Mouse (Mus musculus) layer of hippocampus, adult 2 months (tissue): Measurements from ENCODE around the gene Crb3. TPM values are rescaled to one million over a fixed set of nuclear protein-coding genes. Genes with fewer than 3 reads are reported as not detected.
A peak's percentile ranks its signal among the peaks of the same experiment; 100 is the strongest.
"Not testable (repeated sequence)": the region's sequence is repeated elsewhere in the genome, so short reads cannot be mapped to it uniquely, and the experiment has no call there.

Source experiments
- DNase-seq, 2 experiments: peaks; one replicate each; pipeline ENCODE4 v3.0.0; 2022; ENCODE audit warnings: low spot score in 2 of 2
- H3K27ac ChIP-seq: fragments of 200-600 bp; 2 replicates; pipeline ENCODE4 v1.8.1; 2022
- H3K4me3 ChIP-seq: fragments of 200-600 bp; 2 replicates; pipeline ENCODE4 v1.8.1; 2022; ENCODE audit warnings: mild to moderate bottlenecking
- CTCF ChIP-seq: fragments of 200-600 bp; conservative IDR thresholded peaks from 2 replicates; pipeline ENCODE4 v1.8.1; 2022; ENCODE audit warnings: antibody characterized with exemption, mild to moderate bottlenecking, moderate library complexity
- total RNA-seq, 2 experiments: library from RNA; stranded (reverse); gene quantifications; 2 replicates each; pipeline ENCODE4 v1.2.3; 2021

Crb3 gene
- total RNA-seq, 2 experiments from 2014 or later: 0.64 TPM; not detected in 1

- H3K27ac ChIP-seq: no peak within 1 kb of the TSS
- no peak within 1 kb of the TSS for H3K4me3 ChIP-seq
- TF ChIP-seq CTCF: no peak
- no peak for DNase-seq
Observed at GRCm38 (mm10) chr17:57041554-57041953, 17.4 kb upstream of the Crb3 start, which contains the start of gene Slc25a41. TSS of gene Slc25a41 (minus strand) at chr17:57041654.

- H3K4me3 ChIP-seq: no peak overlapping the region
- DNase-seq: no peak
- no peak overlapping the region for H3K27ac ChIP-seq
- TF ChIP-seq CTCF: no peak
Observed at GRCm38 (mm10) chr17:57047406-57047805, 11.5 kb upstream of the Crb3 start.

GRCm38 (mm10) chr17:57048816-57049215, 10.1 kb upstream of the Crb3 start:
- no peak for DNase-seq
- H3K27ac ChIP-seq: no peak overlapping the region
- H3K4me3 ChIP-seq: no peak overlapping the region
- no peak for TF ChIP-seq CTCF

- DNase-seq, H3K4me3 ChIP-seq, H3K27ac ChIP-seq: not testable (repeated sequence)
- TF ChIP-seq CTCF: peak; percentile 46
Observed at GRCm38 (mm10) chr17:57051679-57052078, 7.2 kb upstream of the Crb3 start.

GRCm38 (mm10) chr17:57056246-57056645, 2.7 kb upstream of the Crb3 start:
- no peak for TF ChIP-seq CTCF
- no peak for DNase-seq
- Histone ChIP-seq H3K4me3 (no peak overlapping the region), H3K27ac (no peak overlapping the region)

- no peak for TF ChIP-seq CTCF
- peak within 1 kb of the TSS; percentile 85 for H3K4me3 ChIP-seq
- DNase-seq: peak; percentile 75 to 83
Observed at GRCm38 (mm10) chr17:57059486-57059977, 627 bp downstream of the Crb3 start, which contains the start of gene Slc25a23. TSS of gene Slc25a23 (minus strand) at chr17:57059863.

GRCm38 (mm10) chr17:57060231-57060801, 1.4 kb downstream of the Crb3 start:
- peak; percentile 94 to 95 for DNase-seq
- Histone ChIP-seq H3K27ac (peak overlapping the region; percentile 97), H3K4me3 (peak overlapping the region; percentile 85)
- TF ChIP-seq CTCF: peak; percentile 87

More at GRCm38 (mm10) chr17:57059486-57059977, 627 bp downstream of the Crb3 start, which contains the start of gene Slc25a23:
- H3K27ac ChIP-seq: peak within 1 kb of the TSS; percentile 97

GRCm38 (mm10) chr17:57061069-57061468, 2.2 kb downstream of the Crb3 start:
- H3K27ac ChIP-seq: peak overlapping the region; percentile 97; the same call in 1 of the 2 replicates
- no peak for DNase-seq
- no peak overlapping the region; the same call in 1 of the 2 replicates for H3K4me3 ChIP-seq

GRCm38 (mm10) chr17:57062011-57062521, 3.2 kb downstream of the Crb3 start:
- DNase-seq: no peak
- Histone ChIP-seq H3K4me3 (no peak overlapping the region), H3K27ac (no peak overlapping the region)
- no peak for TF ChIP-seq CTCF

More at GRCm38 (mm10) chr17:57061069-57061468, 2.2 kb downstream of the Crb3 start:
- TF ChIP-seq CTCF: no peak

GRCm38 (mm10) chr17:57062548-57062947, 3.6 kb downstream of the Crb3 start:
- no peak for DNase-seq
- no peak for TF ChIP-seq CTCF
- no peak overlapping the region for H3K4me3 ChIP-seq
- no peak overlapping the region for H3K27ac ChIP-seq

GRCm38 (mm10) chr17:57063031-57063430, 4.1 kb downstream of the Crb3 start:
- H3K27ac ChIP-seq: no peak overlapping the region
- no peak overlapping the region for H3K4me3 ChIP-seq
- no peak for TF ChIP-seq CTCF
- DNase-seq: no peak

GRCm38 (mm10) chr17:57066908-57067307, 8.0 kb downstream of the Crb3 start:
- TF ChIP-seq CTCF: no peak
- Histone ChIP-seq H3K4me3 (no peak overlapping the region), H3K27ac (no peak overlapping the region)
- DNase-seq: no peak

GRCm38 (mm10) chr17:57070272-57070671, 11.4 kb downstream of the Crb3 start:
- TF ChIP-seq CTCF: no peak
- no peak overlapping the region for H3K27ac ChIP-seq
- no peak for DNase-seq
- no peak overlapping the region for H3K4me3 ChIP-seq

- Histone ChIP-seq H3K4me3 (no peak overlapping the region), H3K27ac (no peak overlapping the region)
- no peak for TF ChIP-seq CTCF
- no peak for DNase-seq
Observed at GRCm38 (mm10) chr17:57070699-57071098, 11.8 kb downstream of the Crb3 start.
